Mouse (Mus musculus) ES-E14 (cell line): ENCODE measurements around the gene Actn1.

ENCODE experiments used
- CHD2 ChIP-seq: IDR thresholded peaks from 2 replicates; pipeline ENCODE4 v1.6.1; 2014; ENCODE audit warnings: mild to moderate bottlenecking, low read depth, low read length, inconsistent platforms
- MAFK ChIP-seq: IDR thresholded peaks from 2 replicates; pipeline ENCODE4 v1.6.1; 2014; ENCODE audit warnings: mild to moderate bottlenecking, low read depth, low read length, inconsistent platforms; ENCODE audit not compliant: insufficient read depth
- ZNF384 ChIP-seq: IDR thresholded peaks from 2 replicates; pipeline ENCODE4 v1.6.1; 2012; ENCODE audit warnings: low read depth, low read length, inconsistent platforms

GRCm38 (mm10) chr12:80124756-80125155 lies 135.4 kb downstream of the Actn1 start:
- TF ChIP-seq MAFK (no peak), ZNF384 (no peak), CHD2 (no peak)
